Mouse (Mus musculus) limb, embryonic 10.5 days (tissue): ENCODE data around the gene Zfp326. TPM values are rescaled to one million over a fixed set of nuclear protein-coding genes. Genes with fewer than 3 reads are reported as not detected.

ENCODE experiments used
- DNase-seq: peaks from one replicate; pipeline ENCODE4 v3.0.0-alpha.2; 2017; ENCODE audit warnings: low spot score
- H3K27ac ChIP-seq: fragments of 300-500 bp; sonication (generic); 2 replicates; pipeline ENCODE4 v1.5.1; 2016; ENCODE audit warnings: mild to moderate bottlenecking
- H3K27me3 ChIP-seq: fragments of 300-500 bp; sonication (generic); 2 replicates; pipeline ENCODE4 v1.6.1; 2016; ENCODE audit warnings: low read depth, mild to moderate bottlenecking; ENCODE audit not compliant: poor library complexity, severe bottlenecking
- H3K36me3 ChIP-seq: fragments of 300-500 bp; sonication (generic); 2 replicates; pipeline ENCODE4 v1.6.1; 2016; ENCODE audit warnings: mild to moderate bottlenecking, moderate library complexity
- H3K4me1 ChIP-seq: fragments of 300-500 bp; sonication (generic); 2 replicates; pipeline ENCODE4 v1.6.1; 2016
- H3K4me3 ChIP-seq: fragments of 300-500 bp; sonication (generic); 2 replicates; pipeline ENCODE4 v1.5.1; 2016; ENCODE audit warnings: mild to moderate bottlenecking, moderate library complexity
- H3K9me3 ChIP-seq: fragments of 300-500 bp; sonication (generic); replicated peaks from 2 replicates; pipeline ENCODE4 v1.6.1; 2016; ENCODE audit warnings: mild to moderate bottlenecking
- WGBS: fragments of 180-500 bp; shearing (Covaris S2); methylation state at CpG from one replicate; pipeline ENCODE4 v1.1.7; 2016; 5-methylcytosine and 5-hydroxymethylcytosine counted together
- polyA plus RNA-seq: library from polyadenylated mRNA; unstranded; fragments of >200 nt; fragmentation: Nextera tagmentation; extraction: Ambion mirVana; gene quantifications from 2 replicates; pipeline ENCODE4 v1.2.1, GENCODE M21; 2016

The Zfp326 gene
- polyA plus RNA-seq, 1 experiment from 2014 or later, result 55.8 TPM

- Histone ChIP-seq H3K4me1 (no peaks in the 10 kb centered on the region), H3K4me3 (no peak overlapping the region), H3K27me3 (no peaks in the 10 kb centered on the region), H3K27ac (no peak overlapping the region), H3K9me3 (no peaks in the 10 kb centered on the region), H3K36me3 (peaks cover 44% of the 10 kb centered on the region)
- WGBS, result 75% methylated on average over 12 of the region's 12 CpGs
- no peak for DNase-seq
Measured at GRCm38 (mm10) chr5:105922818-105923487, 46.6 kb downstream of the Zfp326 start.

- no peak overlapping the region for H3K27ac ChIP-seq
- H3K4me3 ChIP-seq, result no peak overlapping the region
- H3K4me1 ChIP-seq, result no peaks in the 10 kb centered on the region
- no peaks in the 10 kb centered on the region for H3K9me3 ChIP-seq
- no peaks in the 10 kb centered on the region for H3K27me3 ChIP-seq
- 86% methylated on average over 8 of the region's 8 CpGs for whole genome bisulfite sequencing
- no peak for DNase-seq
- H3K36me3 ChIP-seq, result peaks cover 30% of the 10 kb centered on the region
Measured at GRCm38 (mm10) chr5:105924347-105924746, 48.0 kb downstream of the Zfp326 start.

- no peak for DNase-seq
- H3K36me3 ChIP-seq, result peaks cover 23% of the 10 kb centered on the region
- H3K27ac ChIP-seq, result no peak overlapping the region
- 74% methylated on average over 14 of the region's 14 CpGs for WGBS
- H3K4me1 ChIP-seq, result no peaks in the 10 kb centered on the region
- no peaks in the 10 kb centered on the region for H3K9me3 ChIP-seq
- H3K4me3 ChIP-seq, result no peak overlapping the region
- no peaks in the 10 kb centered on the region for H3K27me3 ChIP-seq
Measured at GRCm38 (mm10) chr5:105925568-105926255, 49.3 kb downstream of the Zfp326 start.

- peaks cover 11% of the 10 kb centered on the region for H3K36me3 ChIP-seq
- 38% methylated on average over 3 of the region's 3 CpGs for WGBS
- no peaks in the 10 kb centered on the region for H3K27me3 ChIP-seq
- H3K9me3 ChIP-seq, result peaks cover 3% of the 10 kb centered on the region; the same call in 1 of the 2 replicates
- no peak overlapping the region for H3K4me3 ChIP-seq
- H3K27ac ChIP-seq, result no peak overlapping the region
- no peaks in the 10 kb centered on the region for H3K4me1 ChIP-seq
- no peak for DNase-seq
Measured at GRCm38 (mm10) chr5:105930282-105930681, 53.9 kb downstream of the Zfp326 start.

- 97% methylated on average over 1 of the region's 1 CpGs for WGBS
- peaks cover 3% of the 10 kb centered on the region; the same call in 1 of the 2 replicates for H3K9me3 ChIP-seq
- no peaks in the 10 kb centered on the region for H3K27me3 ChIP-seq
- H3K4me3 ChIP-seq, result no peak overlapping the region
- peaks cover 11% of the 10 kb centered on the region for H3K36me3 ChIP-seq
- H3K4me1 ChIP-seq, result no peaks in the 10 kb centered on the region
- no peak for DNase-seq
- H3K27ac ChIP-seq, result no peak overlapping the region
Measured at GRCm38 (mm10) chr5:105932392-105932791, 56.0 kb downstream of the Zfp326 start.

GRCm38 (mm10) chr5:105941951-105942350 lies 65.6 kb downstream of the Zfp326 start:
- H3K9me3 ChIP-seq, result no peaks in the 10 kb centered on the region
- peaks cover 22% of the 10 kb centered on the region for H3K4me1 ChIP-seq
- DNase-seq, result no peak
- H3K4me3 ChIP-seq, result no peak overlapping the region
- no peak overlapping the region for H3K27ac ChIP-seq
- H3K27me3 ChIP-seq, result no peaks in the 10 kb centered on the region
- H3K36me3 ChIP-seq, result no peaks in the 10 kb centered on the region
- 98% methylated on average over 2 of the region's 2 CpGs for WGBS

Other genes with a start within 250 kb of the Zfp326 start
- gene Lrrc8d, start 176.6 kb upstream of the Zfp326 start, polyA plus RNA-seq, result 15.0 and 17.6 TPM in 2 replicates